Mouse (Mus musculus) kidney, postnatal 10 days (tissue): ENCODE measurements around the gene Nr6a1.

Experiments used
- DNase-seq: peaks from one replicate; pipeline ENCODE4 v3.0.0; 2021; ENCODE audit warnings: mixed read lengths

The Nr6a1 gene

GRCm38 (mm10) chr2:38779939-38780338 is 147.5 kb downstream of the Nr6a1 start:
- DNase-seq = no peak

GRCm38 (mm10) chr2:38777326-38777725 is 150.2 kb downstream of the Nr6a1 start:
- DNase-seq = no peak

DNA sequence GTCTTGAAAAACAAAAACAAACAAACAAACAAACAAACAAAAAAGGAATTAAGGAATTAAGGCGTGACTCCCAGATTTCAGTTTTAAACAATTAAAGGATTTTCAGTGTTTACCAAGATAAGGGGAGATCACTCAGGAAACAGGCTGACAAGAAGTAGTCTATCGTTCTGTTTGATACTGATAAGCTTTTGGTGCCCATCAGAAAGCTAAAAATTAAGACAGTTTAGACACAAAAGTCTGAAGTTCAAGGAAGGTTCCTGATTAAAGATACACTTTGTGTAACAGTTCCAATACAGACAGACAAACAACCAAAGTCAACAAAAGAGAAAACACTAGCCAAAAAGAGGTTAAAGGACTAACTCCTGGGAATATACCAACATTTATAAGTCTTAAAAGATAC is 152.6 kb downstream of the Nr6a1 start:
- no peak for DNase-seq

DNA sequence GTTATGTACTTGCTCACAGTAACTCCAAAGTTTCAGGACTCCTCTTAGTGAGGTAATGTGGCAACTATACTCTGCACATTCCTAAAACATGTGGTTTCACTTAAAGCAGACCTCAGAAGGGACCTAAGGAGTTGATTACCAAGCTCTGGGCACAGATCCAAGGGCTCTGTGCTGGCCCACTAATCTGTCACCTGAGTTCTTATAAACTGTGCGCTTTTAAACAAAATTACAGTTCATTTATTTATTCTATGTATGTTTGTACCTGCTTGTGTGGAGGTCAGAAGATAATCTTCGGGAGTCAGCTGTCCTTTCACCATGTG is 156.1 kb downstream of the Nr6a1 start:
- DNase-seq = peak; percentile 9

- DNase-seq = no peak
Measured at GRCm38 (mm10) chr2:38770772-38771477, 156.6 kb downstream of the Nr6a1 start.

GRCm38 (mm10) chr2:38767177-38767931 is 160.1 kb downstream of the Nr6a1 start:
- no peak for DNase-seq

DNA sequence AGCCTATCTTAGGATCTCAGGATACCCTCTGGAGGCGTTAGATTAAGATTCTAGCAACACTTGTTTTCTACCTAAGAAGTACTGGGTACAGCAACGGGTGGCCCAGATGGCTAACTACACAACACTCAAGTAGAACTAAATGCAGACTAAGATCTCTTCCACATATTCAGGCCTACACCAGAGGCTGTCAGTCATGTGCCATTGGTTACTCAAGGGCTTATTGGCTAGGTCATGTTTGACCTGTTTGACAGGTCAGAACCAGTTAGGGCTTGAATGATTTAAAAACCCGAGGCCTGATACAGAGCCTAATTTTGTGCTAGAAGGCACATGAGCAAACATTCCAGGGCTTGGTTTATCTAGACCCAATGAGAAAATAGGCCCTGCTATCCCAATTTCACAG is 187.6 kb downstream of the Nr6a1 start:
- no peak for DNase-seq

GRCm38 (mm10) chr2:38739410-38739809 is 188.1 kb downstream of the Nr6a1 start:
- peak; percentile 87 for DNase-seq

DNA sequence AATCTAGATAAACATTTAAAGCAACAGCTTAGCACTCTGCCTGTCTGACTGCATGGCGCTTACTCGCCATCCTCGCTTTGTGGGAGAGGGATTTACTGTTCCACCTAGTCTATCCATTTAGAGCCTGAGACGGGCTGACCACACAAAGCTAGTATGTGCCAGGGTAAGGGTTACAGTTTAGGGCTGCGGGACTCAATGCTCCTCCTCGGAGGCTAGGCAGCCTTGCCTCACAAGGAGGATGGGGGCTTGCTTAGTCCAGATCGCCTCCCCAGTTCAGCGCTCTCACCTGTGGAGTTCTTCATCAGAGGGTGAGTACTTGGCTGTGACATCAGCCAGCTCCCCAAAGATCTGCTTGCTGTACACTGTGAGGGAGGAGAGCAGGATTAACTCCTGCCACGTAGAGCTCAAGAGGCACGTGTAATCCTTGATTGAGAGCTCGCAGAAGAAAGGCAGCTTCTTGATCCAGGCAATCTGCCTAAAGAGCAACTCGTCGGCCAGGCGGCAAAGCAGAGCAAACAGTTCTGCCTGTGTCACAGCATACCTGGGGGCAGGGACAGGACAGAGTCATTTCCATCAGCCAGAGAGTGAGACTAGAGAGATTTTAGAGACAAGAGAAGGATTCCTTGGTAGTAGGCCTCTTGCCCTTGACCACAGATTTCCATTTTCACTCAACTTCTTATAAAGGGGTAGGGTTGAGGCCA is 188.7 kb downstream of the Nr6a1 start:
- no peak for DNase-seq

DNA sequence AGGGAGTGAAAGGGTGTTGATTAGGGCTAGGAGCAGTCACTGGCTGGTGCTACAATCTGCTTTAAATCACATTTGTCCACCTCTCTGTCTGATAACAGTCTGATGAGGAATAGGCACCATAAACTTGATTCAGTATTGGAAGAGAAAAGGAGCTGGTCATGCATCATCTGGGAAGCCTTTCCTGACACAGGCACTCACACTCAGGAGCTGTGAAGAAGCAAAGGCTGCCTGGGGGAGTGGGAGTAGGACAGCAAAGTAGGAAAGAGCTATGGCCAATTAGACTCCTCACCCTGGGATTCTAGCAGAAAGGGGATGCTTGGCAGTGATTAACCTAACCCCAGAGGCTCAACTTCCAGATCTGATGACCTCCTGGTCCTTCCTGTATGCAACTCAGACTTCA is 191.7 kb downstream of the Nr6a1 start:
- DNase-seq = no peak

DNA sequence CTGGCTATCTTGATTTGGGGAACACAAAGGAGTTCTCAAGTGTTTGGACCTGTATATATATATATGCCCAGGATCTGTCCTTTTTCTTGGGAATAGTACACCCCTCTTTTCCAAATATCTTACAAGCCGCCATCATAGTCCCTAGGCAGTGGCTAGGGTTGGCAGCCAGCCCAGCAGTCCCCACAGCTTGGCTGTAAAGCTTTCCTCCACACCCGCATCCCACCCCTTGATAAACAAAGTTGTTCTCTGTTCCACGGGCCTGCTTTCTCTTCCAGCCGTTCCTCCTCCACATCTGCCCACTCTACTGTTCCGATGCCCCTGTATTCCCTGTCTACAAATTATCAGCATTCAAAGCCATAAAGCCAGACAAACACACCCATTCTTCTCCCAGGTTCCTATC is 192.8 kb downstream of the Nr6a1 start:
- DNase-seq = no peak

- no peak for DNase-seq
Measured at GRCm38 (mm10) chr2:38730331-38730827, 197.1 kb downstream of the Nr6a1 start.

DNA sequence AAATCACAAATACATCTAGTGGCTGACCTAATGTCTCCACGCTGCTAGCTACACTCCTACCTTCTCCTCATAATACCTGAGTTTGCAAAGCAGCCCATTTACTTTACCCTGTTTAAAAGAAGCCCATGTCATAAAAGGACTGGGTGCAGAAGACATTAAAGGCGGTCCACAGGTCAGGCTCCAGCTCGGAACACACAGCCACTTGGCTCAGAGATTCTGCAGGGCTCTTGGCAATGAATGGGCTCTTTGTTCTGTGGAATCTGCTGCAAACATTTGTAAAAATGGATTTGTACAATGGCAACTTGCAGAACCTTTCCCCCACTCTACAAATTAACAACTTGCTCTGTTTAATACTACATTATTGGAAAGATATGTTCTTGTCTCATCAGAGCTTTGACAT is 202.1 kb downstream of the Nr6a1 start:
- no peak for DNase-seq

DNA sequence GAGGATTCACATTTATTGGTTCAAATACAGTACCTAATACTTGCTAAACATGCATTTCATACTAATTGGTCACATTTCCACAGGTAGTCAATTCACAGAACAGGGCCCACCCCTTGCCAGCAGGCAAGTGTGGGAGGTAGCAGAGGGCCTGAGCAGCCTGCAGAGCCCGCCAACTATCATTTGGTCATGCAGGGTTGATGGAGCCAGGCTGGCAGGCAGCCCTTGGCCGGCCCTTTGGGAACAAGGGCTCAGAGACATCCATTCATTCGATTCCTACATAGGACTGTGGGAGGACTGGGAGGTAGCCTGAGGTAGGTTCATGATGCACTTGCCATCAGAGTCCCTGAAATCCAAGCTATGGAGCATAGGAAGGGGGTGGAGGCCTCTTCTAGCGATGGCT is 204.1 kb downstream of the Nr6a1 start:
- DNase-seq = no peak

DNA sequence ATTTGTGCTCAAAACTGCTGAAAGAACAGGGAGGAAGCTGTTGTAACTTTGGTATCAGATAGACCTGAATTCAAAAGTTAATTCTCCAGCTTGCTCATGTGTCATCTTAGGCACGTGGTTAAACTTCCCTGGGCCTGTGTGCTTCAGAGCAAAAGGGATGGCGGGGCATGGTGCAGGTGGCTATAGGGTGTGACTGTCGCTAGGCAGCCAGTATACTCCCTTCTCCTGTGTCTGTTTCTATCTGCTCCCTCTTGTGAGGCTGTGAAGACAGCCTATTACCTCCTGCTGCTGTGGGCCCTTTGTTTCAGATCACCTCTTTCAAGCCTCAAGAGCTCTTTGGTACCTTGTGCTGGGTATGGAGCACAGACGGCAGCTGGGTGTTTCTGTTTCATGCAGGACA is 205.4 kb downstream of the Nr6a1 start:
- DNase-seq = no peak

- no peak for DNase-seq
Measured at GRCm38 (mm10) chr2:38720661-38721060, 206.8 kb downstream of the Nr6a1 start.

DNA sequence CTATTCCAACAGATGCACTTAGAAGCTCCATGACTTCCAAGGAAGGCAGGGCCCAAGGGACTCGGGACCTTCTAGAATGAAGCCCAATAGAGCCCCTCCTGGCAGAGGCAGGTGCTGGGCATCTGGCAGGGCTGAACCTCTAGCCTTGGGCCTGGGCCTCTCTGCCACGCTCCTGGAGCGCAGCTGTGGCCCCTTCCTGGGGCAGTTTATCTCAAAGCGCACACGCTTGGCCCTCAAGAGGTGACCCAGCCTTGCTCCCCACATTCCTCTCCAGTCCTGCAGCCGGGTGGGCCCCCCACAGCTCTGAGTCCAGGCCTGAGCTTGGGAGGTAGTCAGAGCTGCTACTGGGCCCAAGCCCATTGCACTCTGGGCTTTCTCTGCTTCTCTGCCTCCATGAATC is 208.1 kb downstream of the Nr6a1 start:
- DNase-seq = no peak

DNA sequence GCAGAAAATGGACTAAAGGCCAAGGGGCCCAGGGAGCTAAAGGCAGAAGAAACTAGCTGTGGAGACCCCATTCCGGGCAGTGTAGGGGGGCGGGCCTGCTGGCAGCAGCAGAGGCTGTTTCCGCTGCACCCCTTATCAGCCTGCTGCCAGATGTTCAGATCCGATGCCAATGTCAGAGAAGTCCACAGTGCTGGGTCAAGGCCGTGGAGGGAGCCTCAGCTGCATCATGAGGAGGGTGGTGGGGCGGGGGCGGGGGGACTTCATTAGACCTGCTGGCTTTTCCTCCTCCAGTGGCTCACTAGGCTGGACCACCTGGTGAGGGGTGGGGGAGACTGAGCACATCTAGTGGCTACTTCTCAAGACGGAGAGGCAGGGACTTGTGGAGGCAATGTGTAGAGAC is 208.8 kb downstream of the Nr6a1 start:
- DNase-seq = no peak

DNA sequence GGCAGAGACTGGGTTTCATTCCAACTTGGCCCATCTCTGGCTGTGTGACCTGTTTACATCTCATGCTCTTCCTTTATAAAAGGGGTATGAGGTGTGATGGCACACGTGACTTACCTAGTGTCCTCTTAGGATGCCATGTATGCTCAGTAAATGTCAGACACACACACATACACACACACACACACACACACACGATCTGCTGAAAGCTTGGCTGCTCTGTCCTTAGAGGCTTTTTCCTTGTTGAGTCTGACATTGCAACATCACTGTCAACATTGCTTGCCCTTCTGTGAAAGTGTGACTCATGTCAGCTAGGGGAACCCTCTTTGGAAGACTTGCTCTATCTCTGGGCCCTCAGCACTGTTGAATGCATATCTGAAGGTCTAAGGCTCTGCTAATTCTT is 210.1 kb downstream of the Nr6a1 start:
- no peak for DNase-seq

DNA sequence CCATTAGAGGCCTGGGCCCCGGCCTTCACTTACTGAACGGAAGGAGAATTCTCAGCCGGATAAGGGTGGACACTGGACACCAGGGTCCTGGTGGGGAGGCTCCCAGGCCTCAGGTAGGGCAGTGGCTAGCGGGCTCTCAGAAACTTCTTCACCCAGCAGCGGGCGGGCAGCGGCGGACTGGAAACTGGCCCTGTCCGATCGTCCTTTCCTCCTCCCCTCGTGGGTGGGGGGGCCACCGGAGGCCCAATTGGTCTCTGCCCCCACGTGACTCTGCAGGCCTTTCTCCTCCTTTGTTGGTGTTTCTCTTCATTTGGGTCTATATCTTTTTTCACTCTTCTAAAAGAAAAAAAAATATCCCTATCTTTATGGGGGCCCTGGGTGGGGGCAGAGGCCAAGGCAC is 213.2 kb downstream of the Nr6a1 start, which contains the start of gene Nr5a1:
Nr5a1 (minus strand) TSS at position 219 of the 400 bp plus-strand sequence.
- DNase-seq = no peak

DNA sequence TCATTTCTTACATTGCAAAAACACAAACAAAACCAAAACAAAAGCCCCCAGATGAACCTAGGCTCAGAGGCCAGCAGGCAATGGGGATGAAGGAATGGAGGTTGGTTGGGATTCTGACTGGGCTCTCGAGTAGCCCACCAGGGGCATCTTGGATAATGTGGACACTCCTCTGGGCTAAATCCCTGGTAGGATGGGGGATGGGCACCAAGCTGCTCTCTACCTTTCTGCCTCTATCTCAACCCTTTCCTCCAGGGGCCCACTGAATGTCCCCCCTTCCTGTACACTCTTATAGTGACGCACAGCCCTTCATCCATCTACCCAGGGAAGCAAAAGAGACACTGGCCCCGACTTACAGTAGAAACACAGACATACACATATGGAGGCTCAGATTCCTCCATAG is 213.9 kb downstream of the Nr6a1 start:
- DNase-seq = no peak

- no peak for DNase-seq
Measured at GRCm38 (mm10) chr2:38712769-38713125, 214.7 kb downstream of the Nr6a1 start.

- no peak for DNase-seq
Measured at GRCm38 (mm10) chr2:38712076-38712768, 215.3 kb downstream of the Nr6a1 start.
